Mouse (Mus musculus): ENCODE measurements at regions not wholly inside any gene's neighbourhood (a gene's known extent, or its start where the extent isn't known, plus 50 kb on each side); places are given as distances from the start of the nearest gene placed in this dataset.
A peak's percentile ranks its signal among the peaks of the same experiment; 100 is the strongest.
"Not testable (repeated sequence)": the region's sequence is repeated elsewhere in the genome, so short reads cannot be mapped to it uniquely, and the experiment has no call there.

- peak; percentile 10 for DNase-seq
These were observed 151.8 kb downstream of the Mrgpra4 start for GRCm38 (mm10) chr7:47830124-47830523.

GRCm38 (mm10) chr7:47781373-47781772 is 180.2 kb upstream of the Mrgpra3 start:
- DNase-seq: no peak

- DNase-seq: no peak
These were observed 146.4 kb upstream of the Mrgpra3 start for GRCm38 (mm10) chr7:47747528-47747927.

GRCm38 (mm10) chr7:47740064-47740463 is 138.9 kb upstream of the Mrgpra3 start:
- DNase-seq: not testable (repeated sequence)

GRCm38 (mm10) chr7:47691121-47691520 is 89.9 kb upstream of the Mrgpra3 start:
- no peak for DNase-seq

- no peak for DNase-seq
These were observed 75.8 kb upstream of the Mrgpra3 start for GRCm38 (mm10) chr7:47676999-47677398.
